Mouse (Mus musculus): ENCODE results near the gene Gm42674.

Gene Gm42674

DNA sequence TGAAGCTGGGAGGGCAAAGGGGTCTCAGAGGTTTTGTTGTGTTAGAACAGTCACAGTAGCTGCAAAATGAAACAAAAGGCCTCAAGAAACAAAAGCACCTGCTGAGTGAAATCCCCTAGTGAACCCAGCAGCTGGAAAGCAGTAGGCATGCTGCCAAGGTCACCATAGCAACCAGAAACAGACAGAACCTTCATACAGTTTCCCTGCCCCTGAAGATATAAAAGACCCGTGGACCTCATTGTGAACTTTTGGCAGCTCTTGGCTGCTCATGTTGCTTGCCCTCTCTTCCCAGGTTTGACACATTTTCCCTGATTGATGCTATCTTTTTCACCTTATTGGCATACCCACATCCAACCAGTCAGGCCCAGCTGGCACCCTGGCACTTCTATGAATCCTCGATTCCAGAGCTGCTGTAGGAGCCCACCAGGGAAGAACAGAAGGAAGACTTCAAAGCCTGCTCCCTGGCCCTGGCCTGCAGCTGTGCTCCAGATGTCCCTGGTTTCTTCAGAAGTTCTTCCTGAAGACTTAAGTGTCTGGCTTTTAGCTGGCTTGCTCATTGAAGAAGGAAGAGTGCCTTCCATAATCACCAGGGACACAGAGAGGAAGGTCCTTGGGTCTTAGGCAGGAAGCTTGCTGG, 21.8 kb downstream of the Gm42674 start:
- DNase-seq (ENCODE audit: low spot score): no peak

DNA sequence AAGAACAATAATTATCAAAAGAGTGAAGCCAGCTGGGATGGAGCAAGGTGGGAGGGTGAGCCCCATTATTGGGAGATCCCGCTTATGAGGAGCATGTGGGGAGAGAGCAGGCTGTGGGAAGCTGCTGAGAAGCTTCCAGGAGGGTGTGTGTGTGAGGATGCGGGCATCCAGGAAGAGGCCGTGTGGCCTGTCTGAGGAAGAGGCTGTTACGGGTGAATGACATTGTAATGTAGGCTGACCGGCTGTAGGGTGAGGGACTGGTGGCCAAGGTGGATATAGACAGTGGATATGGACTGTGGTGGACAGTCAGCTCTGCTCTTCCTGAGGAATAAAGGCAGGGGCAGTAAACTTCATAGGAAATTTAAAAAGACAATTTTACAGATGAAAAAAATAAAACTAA, 23.8 kb downstream of the Gm42674 start:
- no peak for DNase-seq (ENCODE audit: low spot score)

GRCm38 (mm10) chr3:90626266-90627021, 24.7 kb downstream of the Gm42674 start:
- no peak for DNase-seq (ENCODE audit: low spot score)

DNA sequence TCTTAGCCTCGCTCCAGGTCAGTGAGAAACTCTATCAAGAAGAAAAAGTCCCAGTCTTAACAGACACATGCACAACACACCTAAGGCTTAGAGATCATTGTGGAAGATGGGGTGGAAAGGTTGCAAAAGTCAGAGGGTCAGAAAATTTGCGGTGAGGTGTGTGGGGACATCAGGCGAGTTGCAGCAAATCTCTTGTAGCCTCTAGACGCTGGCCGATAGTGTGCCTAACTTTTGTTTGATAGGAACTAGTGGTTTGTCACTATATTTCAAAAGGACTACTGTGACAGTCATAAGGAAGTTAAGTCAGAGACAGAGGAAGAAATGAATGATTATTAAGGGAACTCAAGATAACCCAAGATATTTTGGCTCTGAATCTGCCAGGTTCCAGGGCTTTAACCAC, 25.7 kb downstream of the Gm42674 start:
- DNase-seq (ENCODE audit: low spot score): no peak

GRCm38 (mm10) chr3:90627807-90628206, 26.1 kb downstream of the Gm42674 start:
- DNase-seq (ENCODE audit: low spot score): no peak

DNA sequence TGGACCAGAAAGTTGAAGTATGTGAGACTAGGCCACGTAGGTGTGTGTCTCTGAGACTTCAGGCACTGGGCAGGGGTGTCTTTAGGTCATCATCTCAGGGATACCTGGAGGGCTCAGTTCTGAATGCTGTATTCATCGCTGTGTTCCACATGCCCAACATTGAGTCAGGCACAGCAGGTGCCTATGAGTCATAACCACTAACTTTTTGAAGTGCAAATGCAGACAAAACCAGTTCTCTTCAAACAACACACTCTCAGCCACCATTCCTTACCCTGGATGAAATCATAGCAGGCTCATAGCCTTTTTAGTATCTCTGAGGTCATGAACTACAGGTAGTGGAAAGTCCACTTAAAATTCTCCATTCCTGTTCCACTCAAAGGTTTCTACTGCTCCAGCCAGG, 27.6 kb downstream of the Gm42674 start:
- DNase-seq (ENCODE audit: low spot score): no peak

DNA sequence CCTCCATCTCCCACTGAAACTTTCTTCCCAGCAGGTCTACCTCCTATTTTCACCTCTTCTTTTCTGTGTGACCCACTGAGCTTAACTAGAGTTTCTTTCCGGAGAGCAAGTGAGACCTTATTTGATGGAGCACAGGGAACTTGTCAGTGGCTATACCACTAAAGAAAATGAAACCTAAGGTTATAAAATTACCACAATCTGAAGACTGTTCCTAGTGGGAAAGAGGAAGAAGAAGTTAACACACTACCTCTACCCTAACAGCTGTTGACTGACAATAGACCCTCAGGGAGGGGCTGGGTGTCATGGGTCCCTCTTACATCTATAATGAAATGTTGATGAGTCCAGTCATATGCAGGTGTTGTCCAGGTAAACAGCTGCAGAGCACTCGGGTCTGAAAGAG, 30.3 kb downstream of the Gm42674 start:
- no peak for DNase-seq (ENCODE audit: low spot score)

- DNase-seq (ENCODE audit: low spot score): no peak
Measured at GRCm38 (mm10) chr3:90638511-90639275, 37.0 kb downstream of the Gm42674 start.

GRCm38 (mm10) chr3:90639511-90640154, 37.9 kb downstream of the Gm42674 start:
- DNase-seq (ENCODE audit: low spot score): no peak

GRCm38 (mm10) chr3:90640981-90641380, 39.3 kb downstream of the Gm42674 start:
- no peak for DNase-seq (ENCODE audit: low spot score)

- peak; percentile 41 for DNase-seq (ENCODE audit: low spot score)
Measured at GRCm38 (mm10) chr3:90644220-90644619, 42.5 kb downstream of the Gm42674 start.

GRCm38 (mm10) chr3:90647291-90647690, 45.6 kb downstream of the Gm42674 start:
- no peak for DNase-seq (ENCODE audit: low spot score)

GRCm38 (mm10) chr3:90648981-90649380, 47.3 kb downstream of the Gm42674 start:
- no peak for DNase-seq (ENCODE audit: low spot score)

DNA sequence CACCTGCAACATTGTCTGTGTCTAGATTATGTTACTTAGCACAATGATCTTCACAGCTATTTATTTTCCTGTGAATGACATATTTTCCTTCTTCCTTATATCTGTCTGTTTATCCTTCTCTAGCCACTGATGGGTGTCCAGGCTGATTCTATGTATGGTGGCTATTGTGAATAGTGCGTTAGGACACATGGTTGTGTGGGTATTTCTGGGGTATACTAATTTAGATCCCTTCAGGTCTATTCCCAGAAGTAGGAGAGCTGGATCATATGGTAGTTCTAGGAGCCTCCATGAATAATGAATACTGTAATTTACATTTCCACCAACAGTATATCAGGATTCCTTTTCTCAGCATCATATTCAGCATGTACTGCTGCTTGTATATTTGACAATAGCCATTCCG, 48.1 kb downstream of the Gm42674 start:
- DNase-seq (ENCODE audit: low spot score): no peak

GRCm38 (mm10) chr3:90652878-90653508, 51.3 kb downstream of the Gm42674 start:
- DNase-seq (ENCODE audit: low spot score): peak; percentile 71

- DNase-seq (ENCODE audit: low spot score): no peak
Measured at GRCm38 (mm10) chr3:90653717-90654116, 52.0 kb downstream of the Gm42674 start, which contains the start of gene S100a7a. Gene S100a7a, plus strand, starts transcription at chr3:90654017.
